Mouse (Mus musculus): ENCODE measurements around the gene Ankrd34c. TPM values are rescaled to one million over a fixed set of nuclear protein-coding genes. Genes with fewer than 3 reads are reported as not detected.

Ankrd34c gene
- total RNA-seq, 2 experiments from 2014 or later, result 10.3 to 13.8 TPM

- peak; percentile 61 for TF ChIP-seq CTCF (IDR thresholded peaks at IDR 0.05)
- Histone ChIP-seq H3K27ac (no peak overlapping the region), H3K4me3 (no peak overlapping the region)
- intact Hi-C loops (cut with DNase I), result no loop called here
- no peak for DNase-seq (ENCODE audit: extremely low spot score in 1 of 2, low spot score in 2 of 2)
Observed at GRCm38 (mm10) chr9:89706906-89707305, 31.4 kb downstream of the Ankrd34c start.

- no peak for TF ChIP-seq CTCF (IDR thresholded peaks at IDR 0.05)
- H3K27ac ChIP-seq, result peak overlapping the region; percentile 93
- H3K4me3 ChIP-seq, result peak overlapping the region; percentile 88
- intact Hi-C loops (cut with DNase I), result loop anchor here (1.0 kb wide), 2 partner anchors 33 to 88 kb away; partner anchors contain the start of gene Ankrd34c
- no peak for DNase-seq (ENCODE audit: extremely low spot score in 1 of 2, low spot score in 2 of 2)
Observed at GRCm38 (mm10) chr9:89705197-89705533, 33.1 kb downstream of the Ankrd34c start.

- DNase-seq (ENCODE audit: extremely low spot score in 1 of 2, low spot score in 2 of 2), result peak; percentile 94 to 95
- Histone ChIP-seq H3K27ac (peak within 1 kb of the TSS; percentile 93), H3K4me3 (peak within 1 kb of the TSS; percentile 88)
- intact Hi-C loops (cut with DNase I), result loop anchor here (1.0 to 5.0 kb wide), 3 partner anchors 34 to 268 kb away; partner anchors contain the start of gene Ankrd34c
- TF ChIP-seq CTCF (IDR thresholded peaks at IDR 0.05), result peak; percentile 12
Observed at GRCm38 (mm10) chr9:89704265-89705196, 33.7 kb downstream of the Ankrd34c start, which contains the start of gene Tmed3. Gene Tmed3, minus strand, starts transcription at chr9:89705068.

GRCm38 (mm10) chr9:89700910-89701457 lies 37.3 kb downstream of the Ankrd34c start:
- DNase-seq (ENCODE audit: extremely low spot score in 1 of 2, low spot score in 2 of 2), result no peak
- no peak overlapping the region for H3K4me3 ChIP-seq
- H3K27ac ChIP-seq, result no peak overlapping the region
- intact Hi-C loops (cut with DNase I), result loop anchor here (5.0 kb wide), 1 partner anchor 271 kb away; no protein-coding TSS in a partner anchor
- no peak for TF ChIP-seq CTCF (IDR thresholded peaks at IDR 0.05)

- intact Hi-C loops (cut with DNase I), result no loop called here
- H3K27ac ChIP-seq, result no peak overlapping the region
- TF ChIP-seq CTCF (IDR thresholded peaks at IDR 0.05), result no peak
- H3K4me3 ChIP-seq, result no peak overlapping the region
- no peak for DNase-seq (ENCODE audit: extremely low spot score in 1 of 2, low spot score in 2 of 2)
Observed at GRCm38 (mm10) chr9:89695143-89695542, 43.1 kb downstream of the Ankrd34c start.

- intact Hi-C loops (cut with DNase I), result no loop called here
- Histone ChIP-seq H3K4me3 (no peak overlapping the region), H3K27ac (no peak overlapping the region)
- no peak for TF ChIP-seq CTCF (IDR thresholded peaks at IDR 0.05)
- DNase-seq (ENCODE audit: extremely low spot score in 1 of 2, low spot score in 2 of 2), result no peak
Observed at GRCm38 (mm10) chr9:89693670-89694069, 44.6 kb downstream of the Ankrd34c start.

GRCm38 (mm10) chr9:89689179-89689578 lies 49.1 kb downstream of the Ankrd34c start:
- intact Hi-C loops (cut with DNase I), result loop anchor here (10.0 kb wide), 1 partner anchor 754 kb away; no protein-coding TSS in a partner anchor
- no peak for TF ChIP-seq CTCF (IDR thresholded peaks at IDR 0.05)
- Histone ChIP-seq H3K4me3 (no peak overlapping the region), H3K27ac (no peak overlapping the region)
- no peak for DNase-seq (ENCODE audit: extremely low spot score in 1 of 2, low spot score in 2 of 2)

GRCm38 (mm10) chr9:89687503-89688226 lies 50.6 kb downstream of the Ankrd34c start:
- intact Hi-C loops (cut with DNase I), result loop anchor here (10.0 kb wide), 1 partner anchor 753 kb away; no protein-coding TSS in a partner anchor
- H3K27ac ChIP-seq, result no peak overlapping the region
- no peak overlapping the region for H3K4me3 ChIP-seq
- DNase-seq (ENCODE audit: extremely low spot score in 1 of 2, low spot score in 2 of 2), result no peak
- TF ChIP-seq CTCF (IDR thresholded peaks at IDR 0.05), result peak; percentile 84

GRCm38 (mm10) chr9:89686262-89686661 lies 52.0 kb downstream of the Ankrd34c start:
- Histone ChIP-seq H3K4me3 (no peak overlapping the region), H3K27ac (no peak overlapping the region)
- peak; percentile 22 for TF ChIP-seq CTCF (IDR thresholded peaks at IDR 0.05)
- intact Hi-C loops (cut with DNase I), result loop anchor here (10.0 kb wide), 1 partner anchor 751 kb away; no protein-coding TSS in a partner anchor
- peak in 1 of 2 experiments; percentile 4 for DNase-seq (ENCODE audit: extremely low spot score in 1 of 2, low spot score in 2 of 2)

- no peak overlapping the region for H3K4me3 ChIP-seq
- TF ChIP-seq CTCF (IDR thresholded peaks at IDR 0.05), result peak; percentile 67
- no peak for DNase-seq (ENCODE audit: extremely low spot score in 1 of 2, low spot score in 2 of 2)
- no peak overlapping the region for H3K27ac ChIP-seq
- intact Hi-C loops (cut with DNase I), result loop anchor here (1.0 to 5.0 kb wide), 2 partner anchors 219 to 972 kb away; no protein-coding TSS in a partner anchor
Observed at GRCm38 (mm10) chr9:89678974-89679373, 59.3 kb downstream of the Ankrd34c start.

Other genes starting within 250 kb of the Ankrd34c start
- gene Minar1, start 115.3 kb downstream of the Ankrd34c start, total RNA-seq (2021), result 1 to 10 TPM; 6.3 to 8.4 TPM
- gene Tmed3, start 33.4 kb downstream of the Ankrd34c start, total RNA-seq (2021), result 10 to 100 TPM; 27.7 to 30.3 TPM
- gene Rasgrf1, start 171.4 kb upstream of the Ankrd34c start, total RNA-seq (2021), result 100 to 1,000 TPM; 273 to 297 TPM

Measured in left cerebral cortex, adult 2 months (tissue).